Mouse (Mus musculus): ENCODE data around the gene Olfr1291-ps1.

- TF ChIP-seq POLR2A (IDR thresholded peaks at IDR 0.05; ENCODE audit: borderline replicate concordance, extremely low read depth, insufficient read depth, insufficient read length, poor library complexity, severe bottlenecking) (no peak), CTCF (IDR thresholded peaks at IDR 0.05; ENCODE audit: borderline replicate concordance, extremely low read depth, insufficient read depth, insufficient read length) (no peak)
These were observed 48.1 kb upstream of the Olfr1291-ps1 start, which contains the start of gene Olfr1287 for GRCm38 (mm10) chr2:111448842-111449241.
